Mouse (Mus musculus) left cerebral cortex, adult 18-20 months (tissue): ENCODE measurements at regions not wholly inside any gene's neighbourhood (a gene's known extent, or its start where the extent isn't known, plus 50 kb on each side); places are given as distances from the start of the nearest gene placed in this dataset.

ENCODE experiments used
- DNase-seq, 2 experiments: peaks; one replicate each; pipeline ENCODE4 v3.0.0; 2021 to 2022; ENCODE audit warnings: low spot score in 2 of 2, mixed read lengths in 1 of 2

DNA sequence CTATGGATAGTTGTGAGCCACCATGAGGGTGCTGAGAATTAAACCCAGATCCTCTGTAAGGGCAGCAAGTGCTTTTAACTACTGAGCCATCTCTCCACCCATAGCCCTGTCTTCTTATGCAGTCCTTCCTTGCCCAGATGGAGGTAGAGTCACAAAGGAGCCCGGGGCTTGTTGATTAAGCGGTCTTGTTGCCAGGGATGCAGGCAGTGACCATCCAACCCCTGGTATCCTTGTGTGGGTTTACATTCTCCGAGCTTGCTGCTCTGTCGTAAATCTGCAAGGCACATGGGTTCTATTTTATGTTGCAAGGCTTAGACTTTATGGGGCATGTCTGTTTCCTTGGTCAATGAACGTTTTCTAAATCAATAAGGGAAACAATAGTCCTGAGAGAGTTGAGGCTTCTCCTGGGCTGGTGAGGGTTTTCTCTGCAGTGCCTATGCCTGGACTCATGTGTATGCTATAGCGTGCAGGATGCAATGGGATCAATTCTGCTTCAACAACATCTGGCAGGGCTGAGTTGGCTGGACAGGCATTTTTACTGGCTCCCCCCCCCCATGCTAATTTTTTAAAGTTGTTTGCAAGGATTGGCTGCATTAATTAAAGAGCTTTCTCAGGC, 150.7 kb upstream of the Cops8 start:
- no peak for DNase-seq

DNA sequence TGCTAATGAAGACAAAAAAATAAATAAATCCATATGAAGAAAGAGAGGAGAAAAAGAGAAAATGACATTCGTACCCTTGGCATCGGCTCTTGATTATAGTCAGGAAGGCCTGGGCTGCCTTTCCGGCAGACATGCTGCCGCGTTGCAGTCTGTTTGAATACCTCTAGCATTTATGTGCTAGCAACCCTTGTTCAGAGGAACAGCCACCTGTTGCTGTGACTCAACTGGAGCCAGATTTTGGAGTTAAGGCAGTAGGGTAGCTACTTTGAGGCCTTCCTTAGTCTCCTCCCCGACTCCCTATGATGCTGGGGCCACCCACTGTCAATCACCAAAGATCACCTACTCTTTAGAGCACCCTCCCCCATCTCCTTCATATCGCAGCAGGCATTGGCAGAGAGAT, 148.5 kb upstream of the Cops8 start:
- no peak for DNase-seq

DNA sequence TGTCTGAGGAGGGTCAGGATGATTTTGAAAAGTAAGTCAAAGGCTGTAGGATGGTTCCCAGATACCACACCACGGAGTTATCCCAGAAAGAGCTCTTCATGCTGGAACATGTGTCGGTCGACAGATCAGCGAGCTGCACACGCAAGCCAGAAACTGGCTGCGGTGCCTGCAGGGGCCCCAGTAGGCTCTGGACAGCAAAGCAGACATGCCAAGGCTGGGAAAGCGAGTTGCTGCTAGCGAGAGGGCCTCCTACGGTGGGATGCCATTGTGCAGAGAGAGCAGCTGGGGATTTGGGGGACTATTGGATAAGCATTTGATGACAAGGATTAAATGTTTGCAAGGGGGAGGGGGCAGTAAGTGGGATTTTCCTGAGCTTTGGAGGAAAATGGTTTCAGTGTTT, 145.4 kb upstream of the Cops8 start:
- no peak for DNase-seq

- no peak for DNase-seq
Measured at GRCm38 (mm10) chr1:90458176-90458575, 144.6 kb upstream of the Cops8 start.

DNA sequence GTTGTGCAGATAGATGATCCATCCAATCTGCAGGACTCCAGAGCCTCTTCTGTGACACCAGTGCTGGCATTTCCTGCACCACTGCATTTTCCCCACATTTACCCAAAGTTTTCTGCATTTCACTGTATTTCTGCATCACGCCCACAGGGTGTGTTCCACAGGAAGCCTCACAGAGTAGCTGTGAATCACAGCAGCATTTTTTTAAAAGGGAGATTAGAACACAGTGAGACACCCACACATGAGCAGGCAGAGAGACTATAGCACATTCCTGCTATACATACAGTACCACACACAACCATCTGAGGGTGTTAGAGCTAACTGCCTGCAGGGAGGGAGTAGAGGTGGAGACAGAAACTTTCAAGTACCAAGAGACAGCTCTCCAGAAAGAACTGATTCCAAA, 141.1 kb upstream of the Cops8 start:
- DNase-seq, result peak; percentile 21 to 49

GRCm38 (mm10) chr1:90463302-90463701, 139.5 kb upstream of the Cops8 start:
- no peak for DNase-seq

- DNase-seq, result no peak
Measured at GRCm38 (mm10) chr1:90467646-90468045, 135.1 kb upstream of the Cops8 start.

DNA sequence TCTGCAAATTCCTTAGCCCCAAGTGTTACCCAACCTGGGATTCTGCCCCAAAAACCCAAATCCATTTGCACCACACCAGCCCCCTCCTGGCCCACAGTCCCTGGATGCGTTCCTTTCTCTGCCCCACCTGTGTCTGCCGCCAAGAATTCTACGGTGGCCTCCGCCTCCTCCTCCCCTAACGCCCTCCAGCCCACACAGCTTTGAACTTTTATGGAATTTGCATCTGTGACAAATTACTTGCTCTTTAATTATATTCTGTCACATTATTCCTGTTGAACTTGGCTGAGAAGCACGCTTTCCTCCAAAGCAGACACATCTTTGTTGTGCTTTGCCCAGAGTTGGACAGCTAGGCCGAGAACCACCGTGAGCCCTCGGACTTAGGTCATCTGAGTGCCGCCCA, 131.8 kb upstream of the Cops8 start:
- no peak for DNase-seq

GRCm38 (mm10) chr1:90471806-90472205, 131.0 kb upstream of the Cops8 start:
- DNase-seq, result no peak

DNA sequence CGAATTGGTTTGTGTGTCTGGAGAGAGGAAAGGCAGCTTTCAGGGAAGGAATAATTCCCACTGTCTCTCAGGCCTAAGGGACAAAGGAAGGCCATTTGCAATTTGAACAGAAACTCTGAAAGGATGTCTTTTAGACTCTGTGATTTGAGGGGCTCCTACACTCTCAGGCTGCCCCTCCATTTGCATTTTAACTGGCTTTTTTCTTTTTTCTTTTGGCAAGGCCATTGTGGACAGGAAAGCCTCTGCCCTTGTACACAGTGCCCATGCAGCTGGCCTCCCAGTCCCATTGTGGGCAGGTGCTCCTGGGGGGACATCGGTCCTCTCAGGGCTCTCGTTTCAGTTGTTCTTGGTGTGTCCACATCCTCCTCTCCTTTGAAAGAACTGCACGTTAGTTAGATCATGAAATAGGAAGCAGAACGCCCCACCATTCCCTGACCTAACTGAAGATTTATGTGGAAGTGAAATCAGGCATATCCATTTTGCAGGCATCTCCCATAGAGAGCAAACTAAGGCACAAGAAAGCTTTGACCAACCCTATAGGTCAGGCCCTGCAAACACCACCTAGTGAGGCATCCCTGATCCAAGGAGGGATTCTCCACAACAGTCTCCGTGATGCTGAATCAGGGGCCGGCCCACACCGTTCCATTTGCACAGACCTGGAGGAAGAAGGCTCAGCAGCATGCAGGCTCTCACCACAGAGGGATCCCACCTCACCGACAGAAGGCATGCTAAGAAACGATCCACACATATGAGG, 127.5 kb upstream of the Cops8 start:
- no peak for DNase-seq

DNA sequence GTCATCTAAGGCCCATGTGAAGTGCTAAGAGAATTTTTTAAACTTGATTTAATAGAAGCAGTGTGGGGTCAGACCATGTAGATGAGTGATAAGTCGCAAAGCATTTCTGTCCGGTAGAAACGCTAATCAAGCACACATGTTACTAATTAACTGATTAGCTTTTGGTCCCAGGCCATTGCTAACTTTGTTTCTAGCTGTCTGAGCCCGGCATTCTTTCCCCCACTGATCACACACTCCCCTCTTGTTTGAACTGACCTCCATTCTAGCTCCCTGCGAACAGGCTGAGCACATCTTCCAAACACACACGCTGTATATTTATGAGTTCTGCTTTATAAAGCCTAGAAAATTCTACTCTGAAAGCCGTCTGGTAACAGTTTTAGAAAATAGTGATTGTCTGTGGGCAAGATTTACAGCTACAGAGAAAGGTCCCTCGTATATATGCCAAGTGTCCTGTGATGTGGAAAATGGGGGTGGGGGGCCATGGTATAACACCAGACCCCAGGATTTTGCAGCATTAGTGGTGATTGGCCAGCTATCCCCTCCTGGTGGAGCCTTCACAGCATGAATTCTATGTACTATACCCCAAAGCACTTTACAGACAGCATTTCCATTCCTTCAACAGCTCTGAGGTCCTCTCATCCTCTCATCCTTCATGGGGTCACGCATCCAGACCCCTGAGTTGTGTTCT, 126.1 kb upstream of the Cops8 start:
- no peak for DNase-seq

- DNase-seq, result no peak
Measured at GRCm38 (mm10) chr1:90478839-90479238, 123.9 kb upstream of the Cops8 start.

- no peak for DNase-seq
Measured at GRCm38 (mm10) chr1:90481247-90481646, 121.5 kb upstream of the Cops8 start.

DNA sequence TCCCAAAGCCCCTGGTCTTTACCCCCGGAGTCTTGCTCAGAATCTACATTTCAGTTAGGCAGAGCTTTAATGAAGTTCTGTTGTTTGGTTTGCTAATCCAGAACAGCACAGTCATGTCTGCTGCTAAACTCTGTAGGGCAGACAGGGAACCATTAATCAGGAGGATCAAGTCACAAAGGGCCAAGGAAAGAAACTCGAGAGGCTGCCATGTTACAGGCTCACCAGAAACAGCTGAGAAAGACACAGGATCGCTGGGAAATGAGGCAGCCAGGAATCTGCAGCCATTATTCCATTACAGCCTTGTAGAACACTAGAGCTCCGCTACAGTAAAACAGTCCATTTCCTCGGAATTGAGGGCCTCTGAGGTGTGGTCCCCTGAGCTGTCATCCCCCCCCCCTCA, 121.1 kb upstream of the Cops8 start:
- DNase-seq, result no peak

DNA sequence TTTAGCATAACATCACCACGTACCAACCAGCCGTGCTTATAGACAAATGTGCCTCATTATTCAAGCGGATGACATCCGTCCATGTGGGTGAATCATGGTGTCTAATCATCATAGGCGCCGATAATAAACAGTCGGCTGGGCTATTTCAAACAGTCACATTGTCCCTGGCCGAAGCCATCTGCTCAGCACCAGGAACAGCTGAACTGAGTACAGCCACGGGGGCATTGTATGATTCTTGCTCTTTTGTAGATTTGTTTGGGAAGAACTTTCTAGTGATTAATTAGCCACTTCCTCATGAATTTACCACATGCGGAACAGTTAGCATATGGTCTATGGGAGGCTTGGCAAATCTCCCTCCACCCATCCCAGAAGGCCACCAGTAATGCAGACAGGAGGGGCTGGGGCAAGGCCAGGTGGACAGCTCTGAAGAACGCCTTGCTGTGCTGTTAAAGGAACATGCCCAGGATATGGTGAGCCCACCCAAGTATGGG, 116.4 kb upstream of the Cops8 start:
- no peak for DNase-seq

DNA sequence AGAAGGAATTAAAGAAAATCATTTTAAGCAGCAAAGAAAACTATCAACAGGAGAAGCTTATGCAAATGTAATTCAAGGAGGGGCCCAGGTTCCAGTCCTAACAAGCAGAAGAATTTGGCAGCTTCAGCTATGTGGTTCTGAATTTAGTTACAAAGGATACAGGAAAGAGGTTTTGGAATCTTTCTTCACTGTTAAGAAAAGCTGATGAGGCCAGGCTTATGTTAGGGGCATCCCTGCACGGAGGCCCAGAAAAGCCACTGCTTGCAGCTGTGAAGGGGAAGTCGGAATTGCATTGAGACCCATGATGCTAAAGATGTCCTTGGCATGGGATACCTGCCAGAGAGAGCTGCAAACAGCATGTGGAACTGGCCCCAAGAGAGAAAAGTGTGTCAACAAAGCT, 114.9 kb upstream of the Cops8 start:
- peak in 1 of 2 experiments; percentile 17 for DNase-seq

GRCm38 (mm10) chr1:90488991-90489390, 113.8 kb upstream of the Cops8 start:
- peak; percentile 12 to 24 for DNase-seq

DNA sequence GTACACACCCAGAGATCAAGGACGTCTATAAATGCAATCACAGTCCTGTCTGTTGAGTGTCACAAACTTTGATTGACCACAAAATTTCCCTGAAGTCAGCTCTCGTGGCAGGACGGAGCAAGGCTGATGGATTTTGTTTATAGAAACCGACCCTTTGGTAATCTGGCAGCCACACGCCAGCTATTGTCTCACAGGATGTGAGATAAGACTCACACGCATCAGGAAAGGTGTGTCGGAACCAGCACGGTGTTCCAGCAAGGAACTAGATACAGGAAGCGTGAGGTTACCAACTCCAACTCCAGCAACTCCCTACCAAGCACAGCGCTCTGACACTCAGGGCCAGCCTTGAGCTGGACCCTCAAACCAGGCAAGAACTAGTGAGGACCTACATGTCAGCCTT, 112.4 kb upstream of the Cops8 start:
- no peak for DNase-seq

DNA sequence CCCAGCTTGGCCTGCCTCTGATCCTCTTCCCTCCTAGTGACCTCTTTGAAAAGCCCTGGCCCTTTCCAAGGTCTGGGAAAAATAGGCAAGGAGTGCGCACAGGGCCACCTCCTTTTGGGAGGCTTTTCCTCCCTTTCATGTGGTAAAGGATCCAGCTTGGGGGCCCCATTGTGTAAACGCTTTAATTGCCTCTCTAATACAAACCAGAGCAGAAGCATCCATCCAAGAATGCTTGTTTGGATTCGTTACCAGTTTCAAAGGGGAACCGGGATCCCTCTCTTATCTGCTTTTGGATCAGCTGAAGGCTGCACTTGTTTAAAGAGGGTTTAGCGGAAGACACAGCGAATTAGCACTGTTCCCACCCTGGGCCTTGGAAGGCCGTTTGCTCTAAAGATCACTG, 109.3 kb upstream of the Cops8 start:
- no peak for DNase-seq

DNA sequence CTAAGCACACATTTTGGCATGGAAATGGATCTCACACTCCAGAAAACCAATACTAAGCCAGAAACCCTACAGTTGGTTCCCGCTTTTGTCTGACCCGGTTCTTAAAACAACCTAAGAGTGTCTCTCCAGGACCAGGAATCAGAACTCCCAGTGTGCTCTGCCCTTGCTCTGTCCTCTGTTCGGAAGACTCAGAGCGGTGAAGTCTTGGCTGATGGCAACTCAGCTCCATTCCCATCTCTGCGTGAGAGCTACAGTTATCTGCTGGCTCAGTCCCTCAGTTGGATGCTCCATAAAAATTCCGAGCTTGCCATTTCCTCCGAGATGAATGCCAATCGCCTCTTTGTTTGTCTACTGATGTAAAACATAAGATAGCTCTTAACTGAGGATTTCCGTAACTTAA, 107.6 kb upstream of the Cops8 start:
- no peak for DNase-seq

GRCm38 (mm10) chr1:90497568-90497967, 105.2 kb upstream of the Cops8 start:
- no peak for DNase-seq

- no peak for DNase-seq
Measured at GRCm38 (mm10) chr1:90501373-90501772, 101.4 kb upstream of the Cops8 start.
